Mouse (Mus musculus): ENCODE data around the gene Bcdin3d. TPM values are rescaled to one million over a fixed set of nuclear protein-coding genes. Genes with fewer than 3 reads are reported as not detected.
A peak's percentile ranks its signal among the peaks of the same experiment; 100 is the strongest.

Bcdin3d gene
- total RNA-seq (2021) = 1 to 10 TPM; 3.2 to 3.4 TPM

- DNase-seq = peak; percentile 87 to 89
- intact Hi-C loops (cut with DNase I) = loop anchor here (5.0 kb wide), 1 partner anchor 157 kb away; no protein-coding TSS in a partner anchor
Measured at GRCm38 (mm10) chr15:99474576-99474926, at the start of gene Bcdin3d. Bcdin3d (minus strand) TSS chr15:99474730.

- intact Hi-C loops (cut with DNase I) = no loop called here
- DNase-seq = no peak
Measured at GRCm38 (mm10) chr15:99520306-99520705, 45.8 kb upstream of the Bcdin3d start.

GRCm38 (mm10) chr15:99519626-99520025 is 45.1 kb upstream of the Bcdin3d start:
- intact Hi-C loops (cut with DNase I) = loop anchor here (10.0 kb wide), 1 partner anchor 415 kb away; no protein-coding TSS in a partner anchor
- no peak for DNase-seq

GRCm38 (mm10) chr15:99517715-99518114 is 43.2 kb upstream of the Bcdin3d start:
- intact Hi-C loops (cut with DNase I) = loop anchor here (10.0 kb wide), 1 partner anchor 417 kb away; no protein-coding TSS in a partner anchor

GRCm38 (mm10) chr15:99516715-99517114 is 42.2 kb upstream of the Bcdin3d start:
- DNase-seq = no peak
- intact Hi-C loops (cut with DNase I) = loop anchor here (10.0 kb wide), 1 partner anchor 418 kb away; no protein-coding TSS in a partner anchor

More at GRCm38 (mm10) chr15:99517715-99518114, 43.2 kb upstream of the Bcdin3d start:
- DNase-seq = no peak

DNA sequence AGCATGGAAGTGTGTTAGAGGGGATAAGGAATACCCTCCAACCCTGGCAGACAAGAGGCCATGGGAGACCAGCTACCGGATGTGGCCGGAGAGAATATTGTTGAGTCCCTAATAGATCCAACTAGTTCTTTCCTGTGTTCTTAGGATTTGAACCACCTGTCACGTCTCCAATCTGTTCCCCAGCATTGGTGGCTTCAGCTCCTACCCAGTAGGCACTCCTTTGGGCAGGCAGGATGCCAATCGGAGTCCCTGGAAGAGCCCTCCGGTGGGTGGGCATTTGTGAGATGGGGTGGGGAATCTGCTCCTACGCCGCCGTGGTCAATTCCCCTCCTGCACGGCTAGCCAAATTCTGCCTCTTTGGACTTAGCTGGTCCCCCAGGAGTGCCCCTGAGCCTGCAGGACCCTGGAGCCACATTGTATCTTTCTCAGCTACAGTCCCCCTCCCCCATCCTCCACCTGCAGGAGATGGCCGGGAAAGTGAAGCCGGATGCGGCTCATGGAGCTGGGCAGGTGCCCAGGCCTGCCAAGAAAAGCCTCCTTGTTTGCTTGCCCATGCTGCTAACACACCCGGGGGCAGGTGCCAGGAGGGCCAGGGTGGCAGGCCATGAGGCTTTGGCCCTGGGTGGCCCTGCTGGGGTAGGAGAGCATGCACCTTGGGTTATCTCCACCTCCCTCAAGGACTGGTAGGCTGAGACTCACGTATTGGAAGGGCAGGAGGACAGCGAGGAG is 37.4 kb upstream of the Bcdin3d start:
- no peak for DNase-seq

DNA sequence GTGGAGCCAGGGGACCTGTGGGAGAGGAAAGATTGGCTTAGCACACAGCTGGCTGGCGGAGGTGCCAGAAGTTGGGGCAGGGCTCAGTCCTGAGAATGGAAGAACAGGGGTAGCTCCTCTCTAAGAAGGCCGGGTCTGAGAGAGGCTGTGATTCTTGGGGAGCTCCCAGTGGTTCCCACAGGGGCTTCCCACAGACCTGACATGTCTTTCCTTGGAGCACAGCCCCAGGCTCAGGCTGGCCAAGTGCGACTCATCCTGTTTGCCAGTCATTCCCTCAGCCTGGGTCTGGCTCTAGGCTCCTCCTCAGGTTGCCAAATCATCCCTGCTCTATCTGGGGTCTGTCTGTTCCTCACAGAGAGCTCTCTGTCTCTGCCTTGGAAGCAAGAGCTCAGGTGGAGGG is 36.1 kb upstream of the Bcdin3d start:
- no peak for DNase-seq

More for the DNA sequence above, 37.4 kb upstream of the Bcdin3d start:
- intact Hi-C loops (cut with DNase I) = loop anchor here (10.0 kb wide), 1 partner anchor 423 kb away; no protein-coding TSS in a partner anchor

GRCm38 (mm10) chr15:99509840-99510239 is 35.3 kb upstream of the Bcdin3d start:
- DNase-seq = no peak
- intact Hi-C loops (cut with DNase I) = loop anchor here (10.0 kb wide), 1 partner anchor 425 kb away; no protein-coding TSS in a partner anchor

More for the DNA sequence above, 36.1 kb upstream of the Bcdin3d start:
- intact Hi-C loops (cut with DNase I) = loop anchor here (10.0 kb wide), 1 partner anchor 424 kb away; no protein-coding TSS in a partner anchor

DNA sequence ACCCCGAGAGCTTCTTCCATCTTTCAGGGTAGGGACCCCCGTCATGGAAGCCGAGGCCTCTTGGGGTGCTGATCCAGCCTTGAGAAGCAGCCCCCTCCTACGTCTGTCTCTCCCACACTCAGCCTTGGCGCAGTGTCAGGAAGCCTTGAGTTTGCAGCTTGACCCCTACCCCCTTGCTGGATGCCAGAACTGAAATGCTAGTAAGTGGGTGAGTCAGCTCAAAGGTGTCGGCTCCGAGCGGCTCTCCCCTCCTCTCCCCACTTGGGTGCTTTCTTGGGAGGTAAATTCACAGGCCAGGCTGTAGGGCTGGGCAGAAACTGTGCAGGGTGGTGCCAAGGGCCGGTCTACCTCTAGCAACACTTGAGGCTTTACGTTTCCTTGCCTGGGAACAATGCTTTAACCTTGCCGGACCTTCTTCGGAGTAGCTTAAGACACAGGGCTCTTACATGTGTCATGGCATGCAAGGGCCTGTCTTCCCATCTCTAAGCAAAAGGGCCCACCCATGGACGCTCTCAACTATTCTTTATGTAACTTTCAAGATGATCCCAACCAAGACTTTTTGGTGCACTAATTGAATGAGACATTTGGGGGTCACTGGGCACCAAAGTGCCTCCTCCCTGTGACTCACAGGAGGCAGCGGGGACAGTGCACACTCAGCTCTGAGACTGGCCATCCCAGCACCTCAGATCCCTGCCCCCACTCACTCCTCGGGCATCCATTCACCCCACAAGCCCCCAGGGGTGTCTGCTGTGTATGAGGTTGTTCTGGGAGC is 31.0 kb upstream of the Bcdin3d start:
- intact Hi-C loops (cut with DNase I) = no loop called here
- DNase-seq = no peak

DNA sequence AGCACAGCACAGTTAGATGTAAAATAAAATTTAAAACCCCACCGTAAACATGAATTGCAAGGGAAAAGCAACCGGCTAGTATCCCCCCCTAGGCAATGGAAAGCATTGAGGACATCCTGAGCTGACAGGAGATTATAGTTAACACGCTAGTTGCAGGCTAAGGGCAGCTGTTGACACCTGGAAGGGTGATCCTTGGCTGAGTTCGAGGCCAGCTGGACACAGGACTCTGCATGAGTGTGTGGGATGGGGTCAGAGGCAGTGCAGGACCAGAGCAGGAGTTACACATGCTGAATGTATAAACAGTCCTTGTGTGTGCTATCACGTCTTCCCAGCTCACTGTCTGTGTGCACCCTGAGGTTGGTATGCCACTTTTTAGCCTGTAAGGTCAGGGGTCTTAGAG is 28.7 kb upstream of the Bcdin3d start:
- intact Hi-C loops (cut with DNase I) = no loop called here
- no peak for DNase-seq

- intact Hi-C loops (cut with DNase I) = no loop called here
- no peak for DNase-seq
Measured at GRCm38 (mm10) chr15:99502311-99502831, 27.8 kb upstream of the Bcdin3d start.

DNA sequence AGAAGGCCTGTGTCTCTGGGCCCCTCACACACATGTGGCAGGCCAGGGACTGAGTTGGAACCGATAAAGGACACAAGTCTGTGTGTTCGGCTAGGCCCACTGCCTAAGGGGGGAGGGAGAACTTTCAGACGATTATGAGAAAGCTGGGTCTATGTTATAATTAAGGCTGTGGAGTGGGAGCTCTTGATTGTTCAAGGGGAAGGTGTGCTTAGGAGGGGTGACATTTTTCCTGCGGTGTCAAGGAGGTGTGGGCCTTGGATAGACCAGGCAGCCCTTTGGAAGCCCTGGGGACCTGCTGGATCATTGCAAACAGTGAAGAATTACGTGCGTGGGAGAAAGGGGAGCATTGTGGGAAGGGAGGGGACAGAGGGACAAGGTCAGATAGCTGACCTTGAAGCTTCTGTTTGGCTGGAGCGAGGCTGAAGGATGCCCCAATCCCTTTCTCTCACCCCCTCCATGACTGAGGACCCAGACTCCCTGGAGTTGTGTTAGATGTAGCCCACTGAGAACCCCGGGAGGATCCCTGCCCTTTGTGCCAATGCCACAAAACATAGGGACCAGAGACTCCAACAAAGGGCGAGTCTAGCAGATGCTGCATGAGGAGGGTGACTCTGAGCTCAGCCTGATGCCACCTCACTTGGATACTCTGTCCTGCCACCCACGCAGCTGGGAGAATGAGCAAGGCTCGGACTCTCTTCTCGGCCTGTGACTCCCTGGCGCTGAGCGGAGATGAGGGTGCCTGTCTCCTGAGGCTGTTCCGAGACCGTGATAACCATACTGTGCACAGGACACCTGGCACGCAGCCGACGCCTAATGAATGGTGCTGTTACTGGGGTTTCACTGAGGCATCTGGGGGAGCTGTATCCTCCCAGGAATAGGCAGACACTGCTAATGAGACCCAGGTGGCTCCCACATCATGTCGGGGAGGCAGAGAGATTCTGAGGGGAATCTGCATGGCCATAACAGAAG is 27.0 kb upstream of the Bcdin3d start:
- no peak for DNase-seq
- intact Hi-C loops (cut with DNase I) = no loop called here

GRCm38 (mm10) chr15:99500320-99500719 is 25.8 kb upstream of the Bcdin3d start:
- intact Hi-C loops (cut with DNase I) = no loop called here
- DNase-seq = no peak

DNA sequence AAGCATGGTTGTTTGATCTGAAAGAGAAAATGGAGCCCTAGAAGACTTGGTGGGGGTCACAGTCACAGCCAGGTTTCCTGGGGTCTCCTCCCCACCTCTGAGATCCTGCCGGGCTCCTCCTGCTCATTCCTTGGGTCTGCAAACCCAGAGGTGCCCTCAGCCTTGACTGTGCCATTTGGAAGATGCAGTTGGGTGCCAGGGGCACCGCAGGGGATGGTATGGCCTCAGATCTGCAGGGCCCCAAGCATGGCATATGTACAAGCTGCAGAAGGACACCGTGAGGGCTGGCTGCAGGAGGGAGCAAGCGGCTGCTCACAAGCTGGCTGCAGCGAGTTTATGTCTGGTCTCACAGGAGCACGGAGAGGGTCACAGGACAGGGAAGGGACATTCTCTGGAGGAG is 25.2 kb upstream of the Bcdin3d start:
- no peak for DNase-seq
- intact Hi-C loops (cut with DNase I) = loop anchor here (5.0 to 10.0 kb wide), 2 partner anchors 275 to 408 kb away; partner anchors contain the start of gene Cers5

DNA sequence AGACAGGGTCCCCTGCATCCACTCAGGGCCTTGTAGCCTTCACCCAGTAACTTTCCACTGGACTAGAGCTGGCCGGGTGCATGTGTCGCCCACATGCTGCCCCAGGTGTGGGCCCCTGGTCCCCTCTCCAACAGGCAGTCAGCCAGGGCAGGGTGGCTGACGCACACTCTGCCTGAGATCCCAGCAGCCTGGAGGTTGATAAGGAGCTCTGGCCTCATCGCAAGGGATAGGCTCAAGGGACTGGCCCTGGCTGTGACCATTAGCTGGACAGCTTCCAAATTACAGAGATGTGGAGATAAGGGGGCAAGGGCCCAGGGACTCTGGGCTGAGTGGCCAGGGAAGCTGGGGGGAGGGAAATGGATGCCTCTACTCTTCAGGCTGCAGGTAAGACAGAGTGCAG is 24.3 kb upstream of the Bcdin3d start:
- intact Hi-C loops (cut with DNase I) = loop anchor here (5.0 to 10.0 kb wide), 2 partner anchors 276 to 409 kb away; partner anchors contain the start of gene Cers5
- peak; percentile 21 to 41 for DNase-seq

GRCm38 (mm10) chr15:99498356-99498755 is 23.8 kb upstream of the Bcdin3d start:
- no peak for DNase-seq
- intact Hi-C loops (cut with DNase I) = loop anchor here (5.0 to 10.0 kb wide), 2 partner anchors 276 to 409 kb away; partner anchors contain the start of gene Cers5

- intact Hi-C loops (cut with DNase I) = loop anchor here (1.0 to 10.0 kb wide), 5 partner anchors 99 to 410 kb away; partner anchors contain the start of gene Cers5
- DNase-seq = peak; percentile 61 to 71
Measured at GRCm38 (mm10) chr15:99497527-99498242, 23.2 kb upstream of the Bcdin3d start.

- intact Hi-C loops (cut with DNase I) = loop anchor here (1.0 to 10.0 kb wide), 5 partner anchors 99 to 410 kb away; partner anchors contain the start of gene Cers5
- DNase-seq = peak; percentile 39 to 58
Measured at GRCm38 (mm10) chr15:99497061-99497460, 22.5 kb upstream of the Bcdin3d start.

GRCm38 (mm10) chr15:99484745-99485144 is 10.2 kb upstream of the Bcdin3d start:
- DNase-seq = no peak
- intact Hi-C loops (cut with DNase I) = no loop called here
